Mouse (Mus musculus) mammary gland, adult 2 months (tissue): ENCODE measurements around the gene Ggact. TPM values are rescaled to one million over a fixed set of nuclear protein-coding genes. Genes with fewer than 3 reads are reported as not detected.

Experiments
- polyA plus RNA-seq: library from polyadenylated mRNA; depleted of rRNA; stranded (reverse); fragments of >200 nt; gene quantifications from 2 replicates; pipeline ENCODE4 v1.2.3, GENCODE M21; 2012; ENCODE audit warnings: low replicate concordance; rRNA removed

Gene Ggact
- 29.4 and 29.5 TPM in 2 replicates for polyA plus RNA-seq

DNA sequence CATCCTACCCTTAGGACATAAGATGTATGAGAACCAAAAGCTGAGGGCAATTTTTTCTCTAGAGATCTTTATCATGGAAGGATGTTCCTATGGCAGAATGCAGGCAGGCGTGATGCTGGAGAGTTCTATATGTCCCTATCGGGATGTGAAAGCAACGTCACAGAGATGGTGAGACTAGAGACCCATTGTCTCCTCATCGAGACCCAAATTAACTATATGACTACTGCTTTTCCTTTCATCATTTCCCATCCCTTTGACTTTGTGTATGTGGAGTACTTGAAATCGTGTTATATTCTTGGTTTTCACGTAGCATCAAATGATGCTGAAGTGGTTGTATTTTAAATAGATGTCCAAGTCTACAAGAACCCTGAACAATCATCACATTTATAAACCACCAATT, at the start of gene Ggact:
Ggact (minus strand) TSS at position 101 of the 400 bp plus-strand sequence.

Other genes with a start within 250 kb of the Ggact start
- gene Tmtc4, start 70.3 kb upstream of the Ggact start, polyA plus RNA-seq: 5.7 and 9.7 TPM in 2 replicates